8 mouse cellular contexts compared by ENCODE assay signal in the genomic region with DNA sequence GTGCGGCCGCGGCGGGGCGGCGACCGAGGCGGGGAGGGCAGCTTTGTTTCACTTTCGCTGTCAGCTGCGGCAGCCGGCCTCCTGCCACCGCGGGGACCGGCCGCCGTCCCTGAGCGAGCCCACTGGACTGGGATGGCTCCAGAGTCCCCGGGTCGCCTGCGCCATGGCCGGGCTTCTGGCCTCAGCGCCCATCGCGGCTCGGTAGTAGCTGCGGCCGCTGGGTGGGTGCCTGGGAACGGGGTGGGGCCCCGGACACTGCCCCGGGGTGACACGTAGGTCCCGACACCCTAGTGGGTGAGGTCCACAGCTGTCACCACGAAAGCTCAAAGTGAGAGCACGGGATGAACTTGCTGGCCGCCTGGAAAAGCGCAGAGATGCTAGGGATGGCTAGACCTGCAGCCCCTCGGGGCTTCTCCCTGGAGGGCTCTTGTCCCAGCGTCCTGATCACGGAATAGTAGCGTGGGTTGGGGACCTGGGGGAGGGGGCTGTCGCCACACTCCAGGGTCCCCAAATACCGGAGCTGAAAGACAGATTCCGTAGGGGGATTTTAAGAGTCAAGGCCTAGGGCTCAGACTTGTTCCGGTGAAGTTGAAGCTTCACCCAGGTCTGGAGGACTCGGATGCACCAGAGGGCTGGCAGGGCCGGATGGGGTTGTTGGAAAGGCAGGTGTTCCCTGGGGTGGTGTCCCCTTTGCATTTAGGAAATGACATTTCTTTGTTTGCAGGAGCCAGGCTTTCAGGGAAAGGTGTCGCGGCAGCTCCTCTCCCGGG. TPM values are rescaled to one million over a fixed set of nuclear protein-coding genes. Genes with fewer than 3 reads are reported as not detected.
A peak's percentile ranks its signal among the peaks of the same experiment; 100 is the strongest.
DNase-seq lines count a peak whose midpoint lies in the region; ATAC-seq and TF ChIP-seq lines count a peak whose summit lies in the region.

No protein-coding gene starts in this region.

- no peaks in the 10 kb centered on the region for H3K27me3 ChIP-seq in lung, embryonic 14.5 days (ENCODE audit: insufficient read depth, low read length)
- H3K27me3 ChIP-seq in embryonic facial prominence, embryonic 12.5 days, result no peaks in the 10 kb centered on the region
- no peaks in the 10 kb centered on the region for H3K27me3 ChIP-seq in heart, embryonic 16.5 days (ENCODE audit: control insufficient read depth, insufficient read depth, low read length)
- H3K27me3 ChIP-seq in limb, embryonic 13.5 days, result no peaks in the 10 kb centered on the region
- H3K27me3 ChIP-seq in myocyte (ENCODE audit: control insufficient read depth, insufficient read depth, insufficient read length), result no peaks in the 10 kb centered on the region

- TF ChIP-seq CTCF in lung, embryonic 14.5 days (IDR thresholded peaks at IDR 0.05; ENCODE audit: low read depth), result no peak

- H3K9ac ChIP-seq in lung, embryonic 14.5 days, result peak overlapping the region; percentile 93
- peak overlapping the region; percentile 89 for H3K9ac ChIP-seq in embryonic facial prominence, embryonic 12.5 days
- peak overlapping the region; percentile 96 for H3K9ac ChIP-seq in heart, embryonic 16.5 days (ENCODE audit: low read length)
- peak overlapping the region; percentile 95 for H3K9ac ChIP-seq in limb, embryonic 13.5 days

- H3K79me2 ChIP-seq in myocyte (ENCODE audit: control insufficient read depth, insufficient read depth), result peaks cover 46% of the 10 kb centered on the region

- peak overlapping the region; percentile 92 for H3K4me3 ChIP-seq in lung, embryonic 14.5 days (ENCODE audit: low read depth, low read length)
- peak overlapping the region; percentile 92 for H3K4me3 ChIP-seq in embryonic facial prominence, embryonic 12.5 days
- H3K4me3 ChIP-seq in heart, embryonic 16.5 days (ENCODE audit: low read length), result peak overlapping the region; percentile 92
- peak overlapping the region; percentile 94 for H3K4me3 ChIP-seq in limb, embryonic 13.5 days
- peak overlapping the region; percentile 82 for H3K4me3 ChIP-seq in myocyte

- H3K4me2 ChIP-seq in lung, embryonic 14.5 days, result peak overlapping the region; percentile 87
- peak overlapping the region; percentile 89 for H3K4me2 ChIP-seq in embryonic facial prominence, embryonic 12.5 days (replicated peaks)
- peak overlapping the region; percentile 89 for H3K4me2 ChIP-seq in heart, embryonic 16.5 days (ENCODE audit: low read depth, low read length)
- peak overlapping the region; percentile 90 for H3K4me2 ChIP-seq in limb, embryonic 13.5 days (replicated peaks)
- peak overlapping the region; percentile 81 for H3K4me2 ChIP-seq in myocyte (ENCODE audit: low read depth)

- peak overlapping the region; percentile 81 for H3ac ChIP-seq in myocyte (ENCODE audit: control insufficient read depth, insufficient read length)

- no peaks in the 10 kb centered on the region for H3K9me3 ChIP-seq in lung, embryonic 14.5 days (ENCODE audit: low read depth, low read length)
- H3K9me3 ChIP-seq in embryonic facial prominence, embryonic 12.5 days, result no peaks in the 10 kb centered on the region
- H3K9me3 ChIP-seq in heart, embryonic 16.5 days (replicated peaks; ENCODE audit: control insufficient read depth, low read length), result no peaks in the 10 kb centered on the region
- H3K9me3 ChIP-seq in limb, embryonic 13.5 days, result no peaks in the 10 kb centered on the region

- TF ChIP-seq POLR2A in myocyte (IDR thresholded peaks at IDR 0.05; ENCODE audit: insufficient read length, low read depth), result no peak

- H3K36me3 ChIP-seq in lung, embryonic 14.5 days (ENCODE audit: insufficient read depth), result no peaks in the 10 kb centered on the region
- no peaks in the 10 kb centered on the region for H3K36me3 ChIP-seq in embryonic facial prominence, embryonic 12.5 days
- H3K36me3 ChIP-seq in heart, embryonic 16.5 days (ENCODE audit: control insufficient read depth, insufficient read depth), result no peaks in the 10 kb centered on the region
- H3K36me3 ChIP-seq in limb, embryonic 13.5 days, result no peaks in the 10 kb centered on the region
- H3K36me3 ChIP-seq in myocyte (ENCODE audit: control insufficient read depth, insufficient read depth), result no peaks in the 10 kb centered on the region

- peak; percentile 43 for DNase-seq in lung, embryonic 14.5 days
- DNase-seq in lung, postnatal 25 days (ENCODE audit: low spot score), result no peak
- DNase-seq in yolk sac, embryonic 10.5 days (ENCODE audit: low spot score), result peak; percentile 43

- ATAC-seq in lung, embryonic 14.5 days (ENCODE audit: insufficient read depth), result peak; percentile 43
- peak; percentile 67 for ATAC-seq in activated CD4-positive, CD25-positive, alpha-beta regulatory T cell, adult 4 months
- peak; percentile 31; the same call in 1 of the 2 replicates for ATAC-seq in embryonic facial prominence, embryonic 12.5 days (ENCODE audit: insufficient number of reproducible peaks, insufficient read depth, low FRiP score, low TSS enrichment)
- peak; percentile 20 for ATAC-seq in heart, embryonic 16.5 days (replicated peaks; ENCODE audit: extremely low read depth, insufficient read depth, low FRiP score)
- ATAC-seq in limb, embryonic 13.5 days (ENCODE audit: low FRiP score, low read depth), result peak; percentile 31; the same call in 1 of the 2 replicates

- peak overlapping the region; percentile 94 for H3K27ac ChIP-seq in lung, embryonic 14.5 days (ENCODE audit: low read depth)
- H3K27ac ChIP-seq in embryonic facial prominence, embryonic 12.5 days, result peak overlapping the region; percentile 86
- H3K27ac ChIP-seq in heart, embryonic 16.5 days (ENCODE audit: low read length), result peak overlapping the region; percentile 95
- H3K27ac ChIP-seq in limb, embryonic 13.5 days, result peak overlapping the region; percentile 81

- peaks cover 30% of the 10 kb centered on the region for H3K4me1 ChIP-seq in lung, embryonic 14.5 days (ENCODE audit: insufficient read depth)
- H3K4me1 ChIP-seq in embryonic facial prominence, embryonic 12.5 days, result peaks cover 30% of the 10 kb centered on the region
- H3K4me1 ChIP-seq in heart, embryonic 16.5 days (ENCODE audit: control insufficient read depth, insufficient read depth, low read length), result peaks cover 50% of the 10 kb centered on the region
- peaks cover 44% of the 10 kb centered on the region for H3K4me1 ChIP-seq in limb, embryonic 13.5 days

- WGBS in lung, embryonic 14.5 days, result 1% methylated on average over 44 of the region's 49 CpGs
- WGBS in embryonic facial prominence, embryonic 12.5 days, result 1% methylated on average over 38 of the region's 49 CpGs
- under 1% methylated on average over 42 of the region's 49 CpGs for WGBS in heart, embryonic 16.5 days
- 1% methylated on average over 49 of the region's 49 CpGs for WGBS in limb, embryonic 13.5 days

TF ChIP-seq in myocyte, 11 proteins besides CTCF, POLR2A, EP300 and RAD21:
- TF ChIP-seq CEBPB (IDR thresholded peaks at IDR 0.05; ENCODE audit: insufficient read depth, poor library complexity, severe bottlenecking) (no peak), MYOD1 (IDR thresholded peaks at IDR 0.05; ENCODE audit: control insufficient read depth in 1 of 3, insufficient read length in 2 of 3, low read depth in 2 of 3) (peak in 1 of 3 experiments; percentile 72), MYOG (IDR thresholded peaks at IDR 0.05; ENCODE audit: control insufficient read depth in 1 of 3, insufficient read depth in 1 of 3, insufficient read length in 2 of 3, low read depth in 2 of 3) (peak; percentile 31 to 80 (median 56))

RNA-seq across cellular contexts. Expression of a gene that starts 0.6 kb away (rescaled TPM):
- 67.1 and 70.9 TPM in 2 replicates for polyA plus RNA-seq in lung, embryonic 14.5 days (2014; fragmentation: Nextera tagmentation; extraction: Ambion mirVana)
- polyA plus RNA-seq in activated CD4-positive, CD25-positive, alpha-beta regulatory T cell, adult 4 months (2017; shearing (Covaris generic)), result 10 to 100 TPM; 11.0 TPM
- 67.6 and 68.9 TPM in 2 replicates for polyA plus RNA-seq in embryonic facial prominence, embryonic 12.5 days (2016; fragmentation: Nextera tagmentation; extraction: Ambion mirVana)
- 75.1 and 86.8 TPM in 2 replicates for polyA plus RNA-seq in heart, embryonic 16.5 days (2015; fragmentation: Nextera tagmentation; extraction: Ambion mirVana)
- polyA plus RNA-seq in limb, embryonic 13.5 days (2015; fragmentation: Nextera tagmentation; extraction: Ambion mirVana), result 54.9 and 55.2 TPM in 2 replicates
- polyA plus RNA-seq in myocyte (2012; fragmentation: generic; extraction: Trizol), result 142 TPM

RNA-seq across cellular contexts. Expression of a gene that starts 31.2 kb away (rescaled TPM):
- polyA plus RNA-seq in lung, embryonic 14.5 days (2014; fragmentation: Nextera tagmentation; extraction: Ambion mirVana), result 127 and 145 TPM in 2 replicates
- polyA plus RNA-seq in activated CD4-positive, CD25-positive, alpha-beta regulatory T cell, adult 4 months (2017; shearing (Covaris generic)), result 10 to 100 TPM; 32.2 to 35.6 TPM
- 93.2 and 98.2 TPM in 2 replicates for polyA plus RNA-seq in embryonic facial prominence, embryonic 12.5 days (2016; fragmentation: Nextera tagmentation; extraction: Ambion mirVana)
- polyA plus RNA-seq in heart, embryonic 16.5 days (2015; fragmentation: Nextera tagmentation; extraction: Ambion mirVana), result 62.8 and 69.4 TPM in 2 replicates
- polyA plus RNA-seq in limb, embryonic 13.5 days (2015; fragmentation: Nextera tagmentation; extraction: Ambion mirVana), result 82.0 and 86.2 TPM in 2 replicates
- polyA plus RNA-seq in myocyte (2012; fragmentation: generic; extraction: Trizol), result 13.6 TPM

RNA-seq across cellular contexts. Expression of a gene that starts 38.8 kb away (rescaled TPM):
- 6.8 and 7.0 TPM in 2 replicates for polyA plus RNA-seq in lung, embryonic 14.5 days (2014; fragmentation: Nextera tagmentation; extraction: Ambion mirVana)
- polyA plus RNA-seq in activated CD4-positive, CD25-positive, alpha-beta regulatory T cell, adult 4 months (2017; shearing (Covaris generic)), result 1 to 10 TPM; 3.9 to 6.7 TPM
- polyA plus RNA-seq in embryonic facial prominence, embryonic 12.5 days (2016; fragmentation: Nextera tagmentation; extraction: Ambion mirVana), result 5.4 and 6.7 TPM in 2 replicates
- polyA plus RNA-seq in heart, embryonic 16.5 days (2015; fragmentation: Nextera tagmentation; extraction: Ambion mirVana), result 6.1 and 9.2 TPM in 2 replicates
- polyA plus RNA-seq in limb, embryonic 13.5 days (2015; fragmentation: Nextera tagmentation; extraction: Ambion mirVana), result 7.6 and 9.6 TPM in 2 replicates
- 2.2 TPM for polyA plus RNA-seq in myocyte (2012; fragmentation: generic; extraction: Trizol)

RNA-seq across cellular contexts. Expression of a gene that starts 56.1 kb away (rescaled TPM):
- 0.36 and 0.39 TPM in 2 replicates for polyA plus RNA-seq in lung, embryonic 14.5 days (2014; fragmentation: Nextera tagmentation; extraction: Ambion mirVana)
- polyA plus RNA-seq in activated CD4-positive, CD25-positive, alpha-beta regulatory T cell, adult 4 months (2017; shearing (Covaris generic)), result under 1 TPM; 0.20 to 0.27 TPM
- polyA plus RNA-seq in embryonic facial prominence, embryonic 12.5 days (2016; fragmentation: Nextera tagmentation; extraction: Ambion mirVana), result 0.41 and 0.68 TPM in 2 replicates
- polyA plus RNA-seq in heart, embryonic 16.5 days (2015; fragmentation: Nextera tagmentation; extraction: Ambion mirVana), result 0.04 and 0.05 TPM in 2 replicates
- polyA plus RNA-seq in limb, embryonic 13.5 days (2015; fragmentation: Nextera tagmentation; extraction: Ambion mirVana), result 0.08 and 0.15 TPM in 2 replicates
- polyA plus RNA-seq in myocyte (2012; fragmentation: generic; extraction: Trizol), result 0.02 TPM
